ENCODE assay signal across 8 mouse cellular contexts in genomic region chr2:152705993-152706571, GRCm38 (mm10). TPM values are rescaled to one million over a fixed set of nuclear protein-coding genes. Genes with fewer than 3 reads are reported as not detected.
A peak's percentile ranks its signal among the peaks of the same experiment; 100 is the strongest.
DNase-seq lines count a peak whose midpoint lies in the region; ATAC-seq and TF ChIP-seq lines count a peak whose summit lies in the region.

No protein-coding gene starts in this region.

- no peak for TF ChIP-seq POLR2A in ES-Bruce4 (IDR thresholded peaks at IDR 0.05; ENCODE audit: insufficient read depth, low read length)

- 61% methylated on average over 20 of the region's 22 CpGs for WGBS in hindbrain, embryonic 11.5 days
- 69% methylated on average over 22 of the region's 22 CpGs for WGBS in stomach, postnatal 0 days

- H3K27me3 ChIP-seq in ES-Bruce4 (ENCODE audit: control insufficient read depth, insufficient read depth, low read length, poor library complexity, severe bottlenecking), result no peaks in the 10 kb centered on the region
- H3K27me3 ChIP-seq in hindbrain, embryonic 11.5 days (ENCODE audit: control insufficient read depth, insufficient read depth, low read length), result no peaks in the 10 kb centered on the region
- no peaks in the 10 kb centered on the region for H3K27me3 ChIP-seq in stomach, postnatal 0 days (ENCODE audit: control insufficient read depth, insufficient read depth, low read length)

- peak overlapping the region; percentile 82 for H3K9ac ChIP-seq in ES-Bruce4 (ENCODE audit: low read depth, poor library complexity, severe bottlenecking)
- peak overlapping the region; percentile 41 for H3K9ac ChIP-seq in hindbrain, embryonic 11.5 days (ENCODE audit: low read depth, low read length)
- peak overlapping the region; percentile 43; the same call in 1 of the 2 replicates for H3K9ac ChIP-seq in stomach, postnatal 0 days (ENCODE audit: low read length)

- H3K9me3 ChIP-seq in ES-Bruce4 (replicated peaks; ENCODE audit: control insufficient read depth, insufficient read depth, low read length, poor library complexity, severe bottlenecking), result no peaks in the 10 kb centered on the region
- no peaks in the 10 kb centered on the region for H3K9me3 ChIP-seq in hindbrain, embryonic 11.5 days (ENCODE audit: control insufficient read depth, low read length)
- H3K9me3 ChIP-seq in stomach, postnatal 0 days (ENCODE audit: control insufficient read depth, low read length), result no peaks in the 10 kb centered on the region

- H3K4me2 ChIP-seq in hindbrain, embryonic 11.5 days (replicated peaks; ENCODE audit: low read depth, low read length), result no peak overlapping the region
- no peak overlapping the region for H3K4me2 ChIP-seq in stomach, postnatal 0 days (replicated peaks; ENCODE audit: low read depth)

- H3K27ac ChIP-seq in ES-Bruce4 (ENCODE audit: insufficient read depth, low read length), result peak overlapping the region; percentile 9; the same call in 1 of the 2 replicates
- H3K27ac ChIP-seq in hindbrain, embryonic 11.5 days (ENCODE audit: low read depth, low read length), result peak overlapping the region; percentile 83
- peak overlapping the region; percentile 91 for H3K27ac ChIP-seq in stomach, postnatal 0 days (replicated peaks)

- no peak for TF ChIP-seq CTCF in ES-Bruce4 (IDR thresholded peaks at IDR 0.05; ENCODE audit: low read depth, low read length)
- TF ChIP-seq CTCF in stomach, postnatal 0 days (IDR thresholded peaks at IDR 0.05; ENCODE audit: low read depth), result no peak

- peaks cover 3% of the 10 kb centered on the region for H3K4me1 ChIP-seq in ES-Bruce4 (ENCODE audit: control insufficient read depth, insufficient read depth, low read length)
- H3K4me1 ChIP-seq in hindbrain, embryonic 11.5 days (replicated peaks; ENCODE audit: control insufficient read depth, insufficient read depth, low read length), result peaks cover 20% of the 10 kb centered on the region
- peaks cover 13% of the 10 kb centered on the region; the same call in 1 of the 2 replicates for H3K4me1 ChIP-seq in stomach, postnatal 0 days (replicated peaks; ENCODE audit: control insufficient read depth, insufficient read depth)

- DNase-seq in cerebellum, adult 18-20 months, result peak; percentile 39 to 59
- DNase-seq in frontal cortex, postnatal 14 days (ENCODE audit: low spot score in 2 of 2), result peak; percentile 38 to 45
- DNase-seq in hindbrain, embryonic 11.5 days (ENCODE audit: low spot score), result peak; percentile 41
- DNase-seq in layer of hippocampus, adult 9-10 months (ENCODE audit: low spot score), result peak; percentile 29
- peak; percentile 81 for DNase-seq in lung, postnatal 36 days
- peak; percentile 58 for DNase-seq in stomach, postnatal 0 days (ENCODE audit: low spot score)
- DNase-seq in urinary bladder, postnatal 25 days (ENCODE audit: low spot score), result no peak

- no peak for TF ChIP-seq EP300 in ES-Bruce4 (IDR thresholded peaks at IDR 0.05; ENCODE audit: insufficient read depth, low read depth, low read length)
- no peak for TF ChIP-seq EP300 in stomach, postnatal 0 days (optimal IDR thresholded peaks at IDR 0.05)

- peak overlapping the region; percentile 37 for H3K4me3 ChIP-seq in ES-Bruce4 (ENCODE audit: low read depth, low read length)
- no peak overlapping the region for H3K4me3 ChIP-seq in hindbrain, embryonic 11.5 days (ENCODE audit: low read depth, low read length)
- H3K4me3 ChIP-seq in stomach, postnatal 0 days (ENCODE audit: low read depth, low read length), result no peak overlapping the region

- no peaks in the 10 kb centered on the region for H3K36me3 ChIP-seq in ES-Bruce4 (ENCODE audit: control insufficient read depth, insufficient read depth, low read length, poor library complexity, severe bottlenecking)
- peaks cover 14% of the 10 kb centered on the region for H3K36me3 ChIP-seq in hindbrain, embryonic 11.5 days (ENCODE audit: control insufficient read depth, insufficient read depth, low read length)
- H3K36me3 ChIP-seq in stomach, postnatal 0 days (ENCODE audit: control insufficient read depth, insufficient read depth, low read length), result peaks cover 33% of the 10 kb centered on the region

- peak; percentile 21 for ATAC-seq in hindbrain, embryonic 11.5 days (ENCODE audit: low FRiP score)
- ATAC-seq in stomach, postnatal 0 days (ENCODE audit: low FRiP score, low TSS enrichment), result no peak

RNA-seq across cellular contexts. Expression of gene Mcts2, which starts 19.2 kb away (rescaled TPM):
- 31.2 and 31.5 TPM in 2 replicates for polyA plus RNA-seq in ES-Bruce4 (2011; ENCODE audit: insufficient read depth, insufficient read length, low read depth, missing spikeins)
- polyA plus RNA-seq in hindbrain, embryonic 11.5 days (2014; fragmentation: Nextera tagmentation; extraction: Ambion mirVana), result 43.9 and 48.5 TPM in 2 replicates
- 22.9 and 23.4 TPM in 2 replicates for polyA plus RNA-seq in stomach, postnatal 0 days (2015; fragmentation: Nextera tagmentation; extraction: Ambion mirVana)

RNA-seq across cellular contexts. Expression of gene Id1, which starts 30.0 kb away (rescaled TPM):
- 19.0 and 20.5 TPM in 2 replicates for polyA plus RNA-seq in ES-Bruce4 (2011; ENCODE audit: insufficient read depth, insufficient read length, low read depth, missing spikeins)
- polyA plus RNA-seq in hindbrain, embryonic 11.5 days (2014; fragmentation: Nextera tagmentation; extraction: Ambion mirVana), result 166 and 168 TPM in 2 replicates
- polyA plus RNA-seq in stomach, postnatal 0 days (2015; fragmentation: Nextera tagmentation; extraction: Ambion mirVana), result 191 and 228 TPM in 2 replicates

RNA-seq across cellular contexts. Expression of gene H13, which starts 36.8 kb away (rescaled TPM):
- 48.1 and 52.4 TPM in 2 replicates for polyA plus RNA-seq in ES-Bruce4 (2011; ENCODE audit: insufficient read depth, insufficient read length, low read depth, missing spikeins)
- 124 and 138 TPM in 2 replicates for polyA plus RNA-seq in hindbrain, embryonic 11.5 days (2014; fragmentation: Nextera tagmentation; extraction: Ambion mirVana)
- 110 and 121 TPM in 2 replicates for polyA plus RNA-seq in stomach, postnatal 0 days (2015; fragmentation: Nextera tagmentation; extraction: Ambion mirVana)

RNA-seq across cellular contexts. Expression of gene Cox4i2, which starts 47.9 kb away (rescaled TPM):
- 0.94 and 1.1 TPM in 2 replicates for polyA plus RNA-seq in ES-Bruce4 (2011; ENCODE audit: insufficient read depth, insufficient read length, low read depth, missing spikeins)
- 4.1 and 4.4 TPM in 2 replicates for polyA plus RNA-seq in hindbrain, embryonic 11.5 days (2014; fragmentation: Nextera tagmentation; extraction: Ambion mirVana)
- 9.8 and 10.6 TPM in 2 replicates for polyA plus RNA-seq in stomach, postnatal 0 days (2015; fragmentation: Nextera tagmentation; extraction: Ambion mirVana)

Comparison
In these comparisons a context has a peak if more than half of its experiments do, and no peak if none do; other contexts are left out.
1. H3K27ac ChIP-seq: peak in every context shown above with its lines; median percentile 91 in stomach, postnatal 0 days; 83 in hindbrain, embryonic 11.5 days; 9 in ES-Bruce4.